Mouse (Mus musculus): ENCODE results near the gene Arid4b. TPM values are rescaled to one million over a fixed set of nuclear protein-coding genes. Genes with fewer than 3 reads are reported as not detected.
A peak's percentile ranks its signal among the peaks of the same experiment; 100 is the strongest.

Arid4b gene
- polyA plus RNA-seq, 1 experiment from 2014 or later: 87.8 TPM

- H3K4me1 ChIP-seq (replicated peaks): peaks cover 59% of the 10 kb centered on the region
- H3K9me3 ChIP-seq: no peaks in the 10 kb centered on the region
- peak overlapping the region; percentile 98 for H3K27ac ChIP-seq (replicated peaks)
- WGBS: under 1% methylated on average over 61 of the region's 65 CpGs
- H3K4me2 ChIP-seq: peak overlapping the region; percentile 78
- peak overlapping the region; percentile 98 for H3K4me3 ChIP-seq
- peaks cover 14% of the 10 kb centered on the region; the same call in 1 of the 2 replicates for H3K36me3 ChIP-seq
- no peak for ATAC-seq (ENCODE audit: low read depth)
- peak overlapping the region; percentile 99 for H3K9ac ChIP-seq
- H3K27me3 ChIP-seq: no peaks in the 10 kb centered on the region
These were observed 1.5 kb downstream of the Arid4b start for GRCm38 (mm10) chr13:14064341-14065027.

- Histone ChIP-seq H3K27me3 (no peaks in the 10 kb centered on the region), H3K27ac (replicated peaks) (peak overlapping the region; percentile 98; the same call in 1 of the 2 replicates), H3K9me3 (no peaks in the 10 kb centered on the region), H3K4me1 (replicated peaks) (peaks cover 62% of the 10 kb centered on the region), H3K4me2 (peak overlapping the region; percentile 78), H3K4me3 (peak overlapping the region; percentile 98), H3K9ac (peak overlapping the region; percentile 99), H3K36me3 (peaks cover 12% of the 10 kb centered on the region; the same call in 1 of the 2 replicates)
- 15% methylated on average over 9 of the region's 9 CpGs for WGBS
- ATAC-seq (ENCODE audit: low read depth): no peak
These were observed 2.0 kb downstream of the Arid4b start for GRCm38 (mm10) chr13:14065028-14065380.

- ATAC-seq (ENCODE audit: low read depth): no peak
- Histone ChIP-seq H3K4me3 (no peak overlapping the region), H3K4me2 (peak overlapping the region; percentile 78; the same call in 1 of the 2 replicates), H3K9me3 (no peaks in the 10 kb centered on the region), H3K27me3 (no peaks in the 10 kb centered on the region), H3K36me3 (peaks cover 10% of the 10 kb centered on the region; the same call in 1 of the 2 replicates), H3K4me1 (replicated peaks) (peaks cover 56% of the 10 kb centered on the region), H3K9ac (no peak overlapping the region), H3K27ac (replicated peaks) (no peak overlapping the region)
- WGBS: 93% methylated on average over 1 of the region's 1 CpGs
These were observed 2.7 kb downstream of the Arid4b start for GRCm38 (mm10) chr13:14065701-14066100.

GRCm38 (mm10) chr13:14068035-14068434 is 5.0 kb downstream of the Arid4b start:
- H3K4me1 ChIP-seq (replicated peaks): peaks cover 39% of the 10 kb centered on the region

GRCm38 (mm10) chr13:14069291-14069690 is 6.3 kb downstream of the Arid4b start:
- WGBS: 81% methylated on average over 1 of the region's 1 CpGs
- Histone ChIP-seq H3K9ac (no peak overlapping the region), H3K36me3 (peaks cover 10% of the 10 kb centered on the region; the same call in 1 of the 2 replicates), H3K4me2 (no peak overlapping the region), H3K27ac (replicated peaks) (no peak overlapping the region), H3K4me3 (no peak overlapping the region), H3K9me3 (no peaks in the 10 kb centered on the region), H3K27me3 (no peaks in the 10 kb centered on the region), H3K4me1 (replicated peaks) (peaks cover 39% of the 10 kb centered on the region)
- ATAC-seq (ENCODE audit: low read depth): no peak

More at GRCm38 (mm10) chr13:14068035-14068434, 5.0 kb downstream of the Arid4b start:
- Histone ChIP-seq H3K36me3 (peaks cover 10% of the 10 kb centered on the region; the same call in 1 of the 2 replicates), H3K4me3 (no peak overlapping the region), H3K27me3 (no peaks in the 10 kb centered on the region), H3K9me3 (no peaks in the 10 kb centered on the region), H3K4me2 (no peak overlapping the region), H3K9ac (no peak overlapping the region), H3K27ac (replicated peaks) (no peak overlapping the region)
- no peak for ATAC-seq (ENCODE audit: low read depth)

DNA sequence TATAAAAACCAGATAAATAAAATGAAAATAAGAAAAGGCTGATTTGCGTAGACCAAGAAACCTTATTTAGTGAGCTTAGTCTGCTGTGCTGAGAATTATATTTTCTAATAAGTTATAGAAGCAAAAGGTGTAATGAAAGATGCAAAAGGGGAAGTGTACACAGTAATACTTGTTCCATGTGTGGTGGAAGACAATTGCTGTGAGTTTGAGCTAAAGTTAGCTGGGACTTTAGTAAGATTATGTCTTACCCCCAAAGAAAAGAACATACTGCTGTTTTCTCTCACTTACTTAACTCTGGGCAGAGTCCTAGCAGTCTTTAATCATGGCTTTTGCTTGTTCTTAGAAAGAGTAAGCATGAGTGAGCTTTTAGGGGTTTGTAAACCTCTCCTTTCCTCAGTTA is 11.3 kb downstream of the Arid4b start:
- Histone ChIP-seq H3K27me3 (no peaks in the 10 kb centered on the region), H3K27ac (replicated peaks) (no peak overlapping the region), H3K4me2 (no peak overlapping the region), H3K9me3 (no peaks in the 10 kb centered on the region), H3K9ac (no peak overlapping the region), H3K36me3 (no peaks in the 10 kb centered on the region), H3K4me3 (no peak overlapping the region), H3K4me1 (replicated peaks) (peaks cover 4% of the 10 kb centered on the region; the same call in 1 of the 2 replicates)
- WGBS: 97% methylated on average over 1 of the region's 1 CpGs
- ATAC-seq (ENCODE audit: low read depth): no peak

DNA sequence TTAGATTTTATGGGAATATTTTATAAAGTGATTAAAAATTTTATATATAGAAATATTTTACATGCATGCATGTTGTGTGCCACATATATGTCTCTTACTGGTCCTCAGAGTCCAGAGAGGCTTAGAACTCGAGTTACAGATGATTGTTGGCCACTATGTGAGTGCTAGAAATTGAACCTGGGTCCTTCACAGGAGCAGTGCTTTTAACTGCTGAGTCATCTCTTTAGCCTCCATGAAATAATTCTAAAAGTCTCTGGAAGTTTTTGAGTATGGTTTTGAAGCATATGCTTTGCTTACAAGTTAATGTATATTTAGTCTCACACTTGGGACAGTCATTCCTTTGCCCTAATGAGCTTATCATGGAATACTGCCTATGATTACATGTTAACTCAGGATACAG is 12.3 kb downstream of the Arid4b start:
- Histone ChIP-seq H3K4me2 (no peak overlapping the region), H3K9ac (no peak overlapping the region), H3K4me1 (replicated peaks) (no peaks in the 10 kb centered on the region), H3K27me3 (no peaks in the 10 kb centered on the region), H3K27ac (replicated peaks) (no peak overlapping the region), H3K4me3 (no peak overlapping the region), H3K36me3 (no peaks in the 10 kb centered on the region), H3K9me3 (no peaks in the 10 kb centered on the region)
- ATAC-seq (ENCODE audit: low read depth): no peak
- WGBS: 90% methylated on average over 1 of the region's 1 CpGs

DNA sequence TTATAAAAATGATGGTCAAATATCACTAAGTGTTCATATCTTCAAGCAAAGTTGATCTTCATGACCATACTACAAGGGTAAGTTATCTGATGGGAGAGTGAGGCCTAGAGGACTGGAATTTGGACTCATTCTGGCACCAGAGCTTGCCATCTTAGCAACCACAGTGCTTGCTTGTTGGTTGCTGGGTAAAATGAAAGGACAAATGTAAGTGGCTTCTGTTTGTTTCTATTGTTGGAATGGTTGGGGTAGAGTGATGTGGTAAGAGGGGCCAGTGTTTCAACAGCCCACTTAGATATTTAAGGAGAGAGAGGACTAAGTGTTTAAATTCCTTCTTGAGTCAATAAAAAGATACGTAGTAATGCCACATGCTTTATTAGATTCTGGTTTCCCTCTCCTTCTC is 25.6 kb downstream of the Arid4b start:
- Histone ChIP-seq H3K9ac (no peak overlapping the region), H3K27me3 (no peaks in the 10 kb centered on the region), H3K4me3 (no peak overlapping the region), H3K4me2 (no peak overlapping the region), H3K36me3 (no peaks in the 10 kb centered on the region), H3K9me3 (no peaks in the 10 kb centered on the region; the same call in 1 of the 2 replicates), H3K4me1 (replicated peaks) (no peaks in the 10 kb centered on the region), H3K27ac (replicated peaks) (no peak overlapping the region)
- 97% methylated on average over 1 of the region's 1 CpGs for WGBS
- no peak for ATAC-seq (ENCODE audit: low read depth)

- Histone ChIP-seq H3K36me3 (no peaks in the 10 kb centered on the region), H3K4me2 (no peak overlapping the region), H3K9ac (no peak overlapping the region), H3K9me3 (no peaks in the 10 kb centered on the region), H3K4me1 (replicated peaks) (no peaks in the 10 kb centered on the region), H3K4me3 (no peak overlapping the region), H3K27me3 (no peaks in the 10 kb centered on the region), H3K27ac (replicated peaks) (no peak overlapping the region)
- 68% methylated on average over 1 of the region's 1 CpGs for WGBS
- ATAC-seq (ENCODE audit: low read depth): no peak
These were observed 40.0 kb downstream of the Arid4b start for GRCm38 (mm10) chr13:14103026-14103425.

GRCm38 (mm10) chr13:14110154-14110873 is 47.3 kb downstream of the Arid4b start:
- Histone ChIP-seq H3K36me3 (no peaks in the 10 kb centered on the region), H3K27ac (replicated peaks) (no peak overlapping the region), H3K4me3 (no peak overlapping the region), H3K27me3 (no peaks in the 10 kb centered on the region), H3K4me2 (no peak overlapping the region), H3K9me3 (no peaks in the 10 kb centered on the region), H3K9ac (no peak overlapping the region), H3K4me1 (replicated peaks) (peaks cover 26% of the 10 kb centered on the region)
- ATAC-seq (ENCODE audit: low read depth): no peak
- WGBS: 66% methylated on average over 2 of the region's 2 CpGs

GRCm38 (mm10) chr13:14111146-14111545 is 48.1 kb downstream of the Arid4b start:
- no peaks in the 10 kb centered on the region for H3K36me3 ChIP-seq
- H3K9ac ChIP-seq: no peak overlapping the region
- peaks cover 26% of the 10 kb centered on the region for H3K4me1 ChIP-seq (replicated peaks)
- H3K27ac ChIP-seq (replicated peaks): no peak overlapping the region
- no peak for ATAC-seq (ENCODE audit: low read depth)
- no peaks in the 10 kb centered on the region for H3K9me3 ChIP-seq
- H3K4me3 ChIP-seq: no peak overlapping the region
- H3K27me3 ChIP-seq: no peaks in the 10 kb centered on the region
- 83% methylated on average over 1 of the region's 1 CpGs for WGBS
- H3K4me2 ChIP-seq: no peak overlapping the region

GRCm38 (mm10) chr13:14113746-14114528 is 50.9 kb downstream of the Arid4b start:
- H3K9ac ChIP-seq: no peak overlapping the region
- peak overlapping the region; percentile 70 for H3K27ac ChIP-seq (replicated peaks)
- no peaks in the 10 kb centered on the region for H3K9me3 ChIP-seq
- peak; percentile 84 for ATAC-seq (ENCODE audit: low read depth)
- WGBS: 44% methylated on average over 4 of the region's 4 CpGs
- H3K4me3 ChIP-seq: no peak overlapping the region
- no peak overlapping the region for H3K4me2 ChIP-seq
- no peaks in the 10 kb centered on the region for H3K27me3 ChIP-seq
- peaks cover 26% of the 10 kb centered on the region for H3K4me1 ChIP-seq (replicated peaks)
- no peaks in the 10 kb centered on the region for H3K36me3 ChIP-seq
